Mouse (Mus musculus): Measurements from ENCODE around the gene Zmiz1. TPM values are rescaled to one million over a fixed set of nuclear protein-coding genes. Genes with fewer than 3 reads are reported as not detected.

Gene Zmiz1
- total RNA-seq, 2 experiments from 2014 or later, result 89.1 to 116 TPM

Small RNA genes within 50 kb of the gene (microRNA-seq; reads per million reads assigned to microRNA genes)
- gene Mir3075 (ENCODE audit: borderline number of aligned reads in 2 of 2), result 1.8 to 1.9 reads per million in 2 experiments

Other genes starting within 250 kb of the Zmiz1 start
- 10 to 100 TPM; 21.3 to 32.1 TPM for gene Ppif, start 235.0 kb downstream of the Zmiz1 start, total RNA-seq (2021)